Mouse (Mus musculus) C2C12 (cell line): ENCODE measurements around the gene Ociad1. TPM values are rescaled to one million over a fixed set of nuclear protein-coding genes. Genes with fewer than 3 reads are reported as not detected.

Experiments used
- H3K27me3 ChIP-seq: one replicate; pipeline ENCODE4 v1.6.1; 2011; ENCODE audit not compliant: control insufficient read depth, insufficient read depth, insufficient read length
- H3K36me3 ChIP-seq: one replicate; pipeline ENCODE4 v1.6.1; 2011; ENCODE audit not compliant: control insufficient read depth, insufficient read depth
- H3K4me3 ChIP-seq: one replicate; pipeline ENCODE4 v1.5.1; 2011; ENCODE audit warnings: mild to moderate bottlenecking, control low read depth; ENCODE audit not compliant: poor library complexity, insufficient read depth, severe bottlenecking
- H3K79me2 ChIP-seq: one replicate; pipeline ENCODE4 v1.6.1; 2011; ENCODE audit not compliant: control insufficient read depth, insufficient read depth
- H3K79me3 ChIP-seq: one replicate; pipeline ENCODE4 v1.6.1; 2011; ENCODE audit warnings: low read depth, control low read depth
- H3ac ChIP-seq: one replicate; pipeline ENCODE3; 2011; ENCODE audit warnings: low read depth; ENCODE audit not compliant: control insufficient read depth, insufficient read length
- CEBPB ChIP-seq: IDR thresholded peaks from one replicate; pipeline ENCODE4 v1.6.1; 2011; ENCODE audit warnings: low read depth, mild to moderate bottlenecking, control low read depth, moderate library complexity
- CTCF ChIP-seq: IDR thresholded peaks from one replicate; pipeline ENCODE4 v1.5.1; 2011; ENCODE audit not compliant: control insufficient read depth, insufficient read depth, insufficient read length
- FOSL1 ChIP-seq: IDR thresholded peaks from one replicate; pipeline ENCODE4 v1.8.0; 2011; ENCODE audit warnings: mild to moderate bottlenecking, low read length; ENCODE audit not compliant: poor library complexity, insufficient read depth, severe bottlenecking
- MAX ChIP-seq: IDR thresholded peaks from one replicate; pipeline ENCODE4 v1.6.1; 2011; ENCODE audit warnings: mild to moderate bottlenecking, control low read depth
- MYOD1 ChIP-seq: IDR thresholded peaks from one replicate; pipeline ENCODE4 v1.6.1; 2011; ENCODE audit warnings: low read depth; ENCODE audit not compliant: control insufficient read depth, insufficient read length
- MYOG ChIP-seq: IDR thresholded peaks from one replicate; pipeline ENCODE4 v1.6.1; 2011; ENCODE audit not compliant: control insufficient read depth, insufficient read length; ENCODE audit errors: extremely low read depth
- USF1 ChIP-seq: IDR thresholded peaks from one replicate; pipeline ENCODE4 v1.6.1; 2011; ENCODE audit warnings: low read depth, mild to moderate bottlenecking, control low read depth, moderate library complexity
- polyA plus RNA-seq: library from polyadenylated mRNA; unstranded; fragments of >200 nt; fragmentation: generic; extraction: Trizol; gene quantifications from one replicate; pipeline ENCODE4 v1.2.1, GENCODE M21; 2012; ENCODE audit warnings: missing spikeins

The Ociad1 gene
- polyA plus RNA-seq, 1 experiment, result 142 TPM

DNA sequence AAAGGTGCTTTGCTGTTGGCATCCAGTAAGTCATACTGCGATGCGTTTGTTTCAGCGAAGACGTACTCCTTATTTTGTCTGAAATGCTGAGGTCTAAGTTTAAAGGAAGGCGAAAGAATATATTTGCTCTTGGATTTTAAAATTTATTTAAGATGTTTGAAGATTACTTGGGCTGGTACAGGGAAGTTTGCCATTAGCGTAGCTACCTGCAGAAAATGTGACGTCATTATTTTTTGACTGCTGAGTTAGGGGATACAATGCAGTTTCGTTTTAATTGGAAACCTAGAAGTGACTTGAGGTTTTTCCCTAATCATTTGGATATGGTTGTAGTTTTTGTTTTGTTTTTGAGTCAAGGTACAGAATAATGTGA is 859 bp downstream of the Ociad1 start:
- Histone ChIP-seq H3K36me3 (peaks cover 23% of the 10 kb centered on the region), H3K4me3 (peak overlapping the region; percentile 81), H3ac (peak overlapping the region; percentile 52), H3K79me3 (peaks cover 43% of the 10 kb centered on the region), H3K79me2 (peaks cover 58% of the 10 kb centered on the region), H3K27me3 (no peaks in the 10 kb centered on the region)
- TF ChIP-seq MAX, result no peak
- no peak for TF ChIP-seq MYOD1
- TF ChIP-seq CEBPB, result no peak
- no peak for TF ChIP-seq MYOG
- TF ChIP-seq CTCF, result no peak
- TF ChIP-seq USF1, result no peak
- no peak for TF ChIP-seq FOSL1

DNA sequence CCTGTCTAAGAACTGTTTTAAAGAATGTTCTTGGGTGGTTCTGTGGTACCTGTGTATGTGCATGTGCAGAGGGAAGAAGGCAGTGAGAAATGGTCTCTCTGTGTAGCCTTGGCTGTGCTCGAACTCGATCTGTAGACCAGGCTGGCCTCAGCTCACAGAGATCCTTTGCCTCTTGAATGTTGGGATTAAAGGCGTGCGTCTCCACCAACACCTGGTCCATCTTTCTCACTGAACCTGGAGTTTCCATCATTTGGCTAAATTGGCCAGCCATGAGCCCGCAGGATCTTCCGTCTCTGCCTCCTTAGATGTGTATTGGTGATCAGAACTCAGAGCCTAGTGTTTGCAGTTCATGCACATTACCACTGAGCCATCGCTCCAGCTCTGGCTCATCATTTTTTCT is 2.4 kb downstream of the Ociad1 start:
- H3K36me3 ChIP-seq, result peaks cover 35% of the 10 kb centered on the region
- TF ChIP-seq FOSL1 (no peak), CTCF (no peak), USF1 (no peak), MAX (no peak), MYOD1 (no peak), CEBPB (no peak), MYOG (no peak)
- peaks cover 45% of the 10 kb centered on the region for H3K79me3 ChIP-seq
- no peak overlapping the region for H3K4me3 ChIP-seq
- peaks cover 72% of the 10 kb centered on the region for H3K79me2 ChIP-seq
- H3ac ChIP-seq, result no peak overlapping the region
- H3K27me3 ChIP-seq, result no peaks in the 10 kb centered on the region

DNA sequence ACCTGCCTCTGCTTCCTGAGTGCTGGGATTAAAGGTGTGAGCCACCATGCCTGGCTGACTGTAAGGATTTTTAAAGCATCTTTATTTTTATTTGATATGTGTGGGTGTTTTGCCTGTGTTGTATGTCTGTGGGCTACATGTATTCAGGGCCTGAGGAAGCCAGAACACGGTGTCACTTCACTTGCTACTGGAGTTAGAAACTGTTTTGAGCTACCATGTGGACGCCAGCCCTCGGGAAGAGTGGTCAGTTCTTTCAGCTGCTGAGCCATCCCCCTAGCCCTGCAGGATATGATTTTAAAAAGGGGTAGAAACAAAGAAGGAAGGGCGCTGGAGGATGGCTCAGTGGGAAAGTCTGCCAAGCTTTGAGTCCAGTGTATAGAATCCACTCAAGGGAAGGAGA is 3.3 kb downstream of the Ociad1 start:
- peaks cover 81% of the 10 kb centered on the region for H3K79me2 ChIP-seq
- TF ChIP-seq FOSL1, result no peak
- TF ChIP-seq MAX, result no peak
- no peak for TF ChIP-seq MYOD1
- TF ChIP-seq CEBPB, result no peak
- no peak for TF ChIP-seq MYOG
- no peak for TF ChIP-seq CTCF
- TF ChIP-seq USF1, result no peak
- H3K27me3 ChIP-seq, result no peaks in the 10 kb centered on the region
- no peak overlapping the region for H3K4me3 ChIP-seq
- no peak overlapping the region for H3ac ChIP-seq
- peaks cover 44% of the 10 kb centered on the region for H3K36me3 ChIP-seq
- peaks cover 45% of the 10 kb centered on the region for H3K79me3 ChIP-seq

DNA sequence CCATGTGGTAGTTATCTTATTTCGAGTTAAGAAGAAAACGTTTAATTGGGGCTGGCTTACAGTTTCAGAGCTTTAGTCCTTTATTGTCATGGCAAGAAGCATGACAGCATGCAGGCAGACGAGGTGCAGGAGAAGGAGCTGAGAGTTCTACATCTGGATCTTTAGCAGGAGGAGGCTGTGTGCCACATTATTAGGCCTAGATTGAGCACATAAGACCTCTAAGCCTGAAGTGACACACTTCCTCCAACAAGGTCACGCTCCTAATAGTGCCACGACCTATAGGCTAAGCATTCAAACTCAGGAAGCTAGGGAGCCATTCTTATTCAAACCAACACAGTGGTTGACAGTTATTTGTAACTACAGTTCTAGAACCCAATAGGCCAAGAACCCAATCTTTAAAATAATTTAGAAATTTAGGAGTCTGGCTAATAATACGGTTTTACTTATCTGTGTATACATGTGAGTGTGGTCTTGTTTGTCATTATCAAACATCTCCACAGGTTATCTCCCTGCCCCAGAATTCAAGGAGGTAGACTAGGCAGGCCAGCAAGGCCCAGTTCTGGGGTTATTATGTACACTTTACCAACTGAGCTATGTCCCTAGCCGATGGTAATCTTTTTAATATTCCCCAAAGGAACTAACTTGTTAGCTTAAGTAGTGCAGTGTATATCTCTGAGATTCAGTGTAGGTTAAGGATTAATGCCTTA is 9.2 kb downstream of the Ociad1 start:
- Histone ChIP-seq H3K4me3 (no peak overlapping the region), H3K79me3 (peaks cover 14% of the 10 kb centered on the region), H3K36me3 (peaks cover 82% of the 10 kb centered on the region), H3ac (no peak overlapping the region), H3K27me3 (no peaks in the 10 kb centered on the region), H3K79me2 (peaks cover 41% of the 10 kb centered on the region)
- TF ChIP-seq MYOD1, result no peak
- no peak for TF ChIP-seq USF1
- TF ChIP-seq FOSL1, result no peak
- TF ChIP-seq CEBPB, result no peak
- TF ChIP-seq MAX, result no peak
- TF ChIP-seq CTCF, result no peak
- no peak for TF ChIP-seq MYOG

DNA sequence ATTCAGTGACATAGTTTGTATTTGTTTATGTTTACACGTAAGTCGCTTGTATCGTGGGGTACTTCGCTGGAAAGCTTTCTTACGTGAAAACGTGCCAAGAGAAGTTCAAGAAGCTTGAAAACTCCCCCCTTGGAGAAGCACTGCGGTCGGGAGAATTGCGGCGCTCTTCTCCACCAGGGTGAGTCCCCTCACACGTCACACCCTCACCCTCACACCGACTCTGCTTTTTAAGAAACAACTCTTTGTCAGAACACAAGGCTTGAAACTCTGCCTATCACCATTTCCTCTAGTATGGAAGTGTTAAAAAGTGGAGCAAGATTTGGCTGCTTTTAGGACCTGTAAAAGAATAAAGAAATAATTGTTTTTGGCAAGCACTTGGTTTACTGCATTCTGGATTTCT is 11.9 kb downstream of the Ociad1 start:
- Histone ChIP-seq H3K79me2 (peaks cover 22% of the 10 kb centered on the region), H3K27me3 (no peaks in the 10 kb centered on the region), H3ac (no peak overlapping the region), H3K79me3 (peaks cover 11% of the 10 kb centered on the region), H3K36me3 (peaks cover 96% of the 10 kb centered on the region), H3K4me3 (no peak overlapping the region)
- no peak for TF ChIP-seq MAX
- TF ChIP-seq FOSL1, result no peak

DNA sequence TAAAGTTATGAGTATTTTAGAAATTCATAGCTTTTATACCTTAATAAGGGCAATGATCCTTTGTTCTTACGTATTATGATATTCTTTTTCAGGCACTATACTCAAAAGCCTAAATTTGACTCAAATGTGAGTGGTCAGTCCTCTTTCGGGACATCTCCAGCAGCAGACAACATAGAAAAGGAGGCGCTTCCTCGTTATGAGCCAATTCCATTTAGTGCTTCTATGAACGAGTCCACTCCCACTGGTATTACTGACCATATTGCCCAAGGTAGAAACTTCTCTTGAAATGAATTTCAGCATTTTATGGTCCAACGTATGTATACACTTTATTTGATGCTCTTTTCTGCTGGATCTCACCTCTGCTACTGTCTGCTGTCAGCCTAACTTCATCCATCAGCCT is 13.9 kb downstream of the Ociad1 start:
- peaks cover 11% of the 10 kb centered on the region for H3K79me2 ChIP-seq
- TF ChIP-seq CTCF, result no peak
- no peak for TF ChIP-seq MYOG
- no peak for TF ChIP-seq CEBPB
- TF ChIP-seq USF1, result no peak
- no peak for TF ChIP-seq FOSL1
- TF ChIP-seq MYOD1, result no peak
- TF ChIP-seq MAX, result no peak
- peaks cover 10% of the 10 kb centered on the region for H3K79me3 ChIP-seq
- H3K36me3 ChIP-seq, result peaks cover 97% of the 10 kb centered on the region
- H3ac ChIP-seq, result no peak overlapping the region
- no peaks in the 10 kb centered on the region for H3K27me3 ChIP-seq
- H3K4me3 ChIP-seq, result no peak overlapping the region
